Mouse (Mus musculus): ENCODE measurements around the gene Cd3eap.

DNA sequence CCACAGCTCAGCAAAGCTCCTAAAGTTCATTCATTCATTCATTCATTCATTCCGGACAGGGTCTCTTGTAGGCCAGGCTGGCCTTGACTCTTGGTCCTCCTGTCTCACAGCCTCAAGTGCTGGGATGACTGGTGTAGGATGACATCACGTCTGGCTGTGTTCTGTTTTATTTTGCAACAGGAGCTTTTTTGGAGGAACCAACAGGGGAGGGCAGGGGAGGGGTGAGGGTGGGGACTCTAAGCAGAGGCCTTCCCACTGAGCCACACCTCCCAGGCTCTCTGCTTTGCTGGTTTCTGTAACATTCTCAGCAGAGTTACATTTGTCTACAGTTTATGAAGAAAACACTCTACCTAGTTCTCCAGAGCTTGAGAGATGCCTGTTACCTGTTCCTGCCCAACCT, 21.2 kb downstream of the Cd3eap start:
- TF ChIP-seq JUN (IDR thresholded peaks at IDR 0.05; ENCODE audit: insufficient read depth, low read depth, low read length) (no peak), NRF1 (IDR thresholded peaks at IDR 0.05; ENCODE audit: low read depth, low read length) (no peak), POLR2A (IDR thresholded peaks at IDR 0.05; ENCODE audit: low read depth, low read length) (no peak), CTCF (conservative IDR thresholded peaks at IDR 0.05 in 1 of 2, IDR thresholded peaks at IDR 0.05 in 1 of 2; ENCODE audit: low read depth in 2 of 2, low read length in 2 of 2) (no peak), POLR2AphosphoS2 (IDR thresholded peaks at IDR 0.05; ENCODE audit: low read depth, low read length) (no peak), PAX5 (IDR thresholded peaks at IDR 0.05; ENCODE audit: low read length) (no peak), JUND (conservative IDR thresholded peaks at IDR 0.05; ENCODE audit: low read depth, low read length) (no peak)
